Mouse (Mus musculus) hindbrain, embryonic 11.5 days (tissue): ENCODE results near the gene Emp1. TPM values are rescaled to one million over a fixed set of nuclear protein-coding genes. Genes with fewer than 3 reads are reported as not detected.

ENCODE experiments used
- ATAC-seq: fragments of 200-750 bp; cut with Nextera tagmentation; 2 replicates; pipeline ENCODE4 v1.8.0; 2017; ENCODE audit warnings: mild to moderate bottlenecking, moderate TSS enrichment, moderate library complexity; ENCODE audit not compliant: low FRiP score
- DNase-seq: peaks from one replicate; pipeline ENCODE4 v3.0.0-alpha.2; 2015; ENCODE audit warnings: low spot score
- H3K27ac ChIP-seq: fragments of 300-500 bp; sonication (generic); 2 replicates; pipeline ENCODE4 v1.5.1; 2014; ENCODE audit warnings: mild to moderate bottlenecking, low read depth, low read length
- H3K27me3 ChIP-seq: fragments of 300-500 bp; sonication (generic); 2 replicates; pipeline ENCODE4 v1.6.1; 2014; ENCODE audit warnings: mild to moderate bottlenecking, low read length, moderate library complexity, mixed read lengths; ENCODE audit not compliant: control insufficient read depth, insufficient read depth
- H3K36me3 ChIP-seq: fragments of 300-500 bp; sonication (generic); 2 replicates; pipeline ENCODE4 v1.6.1; 2014; ENCODE audit warnings: mild to moderate bottlenecking, low read length, moderate library complexity, mixed read lengths; ENCODE audit not compliant: control insufficient read depth, insufficient read depth
- H3K4me1 ChIP-seq: fragments of 300-500 bp; sonication (generic); replicated peaks from 2 replicates; pipeline ENCODE4 v1.6.1; 2014; ENCODE audit warnings: low read length, mixed read lengths; ENCODE audit not compliant: control insufficient read depth, insufficient read depth
- H3K4me2 ChIP-seq: fragments of 300-500 bp; sonication (generic); replicated peaks from 2 replicates; pipeline ENCODE4 v1.6.1; 2014; ENCODE audit warnings: mild to moderate bottlenecking, low read depth, low read length
- H3K4me3 ChIP-seq: fragments of 300-500 bp; sonication (generic); 2 replicates; pipeline ENCODE4 v1.5.1; 2014; ENCODE audit warnings: low read depth, low read length
- H3K9ac ChIP-seq: fragments of 300-500 bp; sonication (generic); 2 replicates; pipeline ENCODE4 v1.6.1; 2014; ENCODE audit warnings: low read depth, low read length
- H3K9me3 ChIP-seq: fragments of 300-500 bp; sonication (generic); 2 replicates; pipeline ENCODE4 v1.6.1; 2016; ENCODE audit warnings: low read length; ENCODE audit not compliant: control insufficient read depth
- WGBS: fragments of 180-500 bp; shearing (Covaris S2); extraction: QIAGEN DNeasy Blood & Tissue Kit; methylation state at CpG from one replicate; pipeline ENCODE4 v1.1.7; 2014; 5-methylcytosine and 5-hydroxymethylcytosine counted together
- polyA plus RNA-seq: library from polyadenylated mRNA; unstranded; fragments of >200 nt; fragmentation: Nextera tagmentation; extraction: Ambion mirVana; gene quantifications from 2 replicates; pipeline ENCODE4 v1.2.1, GENCODE M21; 2014

The Emp1 gene
- polyA plus RNA-seq, 1 experiment from 2014 or later, result 8.8 TPM

DNA sequence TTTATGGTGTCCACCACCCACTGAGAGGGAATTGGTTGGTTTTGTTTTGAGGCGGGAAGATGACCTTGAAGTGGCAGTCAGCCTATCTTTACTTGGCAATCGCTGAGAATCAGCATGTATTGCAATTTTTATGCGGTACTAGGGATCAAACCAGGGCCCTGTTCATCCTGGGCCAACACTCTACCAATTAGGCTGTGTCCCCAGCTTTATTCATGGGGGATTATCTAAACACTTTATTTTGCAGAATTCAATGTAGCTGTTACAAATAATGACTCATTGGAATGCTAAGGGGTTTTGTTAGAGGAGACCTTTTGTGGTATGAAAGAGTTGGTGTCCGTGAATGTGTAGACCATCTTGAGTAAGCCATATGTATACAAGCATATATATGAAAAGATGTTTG is 9.8 kb upstream of the Emp1 start:
- Histone ChIP-seq H3K27ac (no peak overlapping the region), H3K4me3 (no peak overlapping the region), H3K4me1 (no peaks in the 10 kb centered on the region), H3K36me3 (no peaks in the 10 kb centered on the region), H3K4me2 (no peak overlapping the region), H3K9me3 (no peaks in the 10 kb centered on the region), H3K9ac (no peak overlapping the region), H3K27me3 (no peaks in the 10 kb centered on the region)
- ATAC-seq (no peak), DNase-seq (no peak)
- WGBS, result 81% methylated on average over 4 of the region's 4 CpGs

DNA sequence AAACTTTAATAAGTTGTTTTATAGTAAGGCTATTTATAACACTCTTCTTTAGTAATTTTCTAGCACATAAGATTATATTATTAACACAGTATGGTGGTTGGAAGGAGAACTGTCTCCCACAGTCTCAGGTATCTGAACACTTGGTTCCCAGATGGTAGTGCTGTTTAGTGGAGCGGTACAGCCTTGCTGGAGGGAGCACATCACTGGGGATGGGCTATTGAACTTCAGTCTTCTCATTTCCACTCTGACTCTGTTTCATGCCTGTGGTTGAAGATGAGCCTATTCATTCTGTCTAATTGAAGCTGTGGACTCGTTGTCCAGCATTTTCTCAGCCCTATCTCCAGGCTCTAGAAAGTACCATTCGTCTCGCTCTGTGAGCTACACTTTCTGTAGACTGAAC is 7.4 kb upstream of the Emp1 start:
- no peak overlapping the region for H3K27ac ChIP-seq
- no peak overlapping the region for H3K4me3 ChIP-seq
- H3K27me3 ChIP-seq, result no peaks in the 10 kb centered on the region
- no peak overlapping the region for H3K9ac ChIP-seq
- H3K4me1 ChIP-seq, result no peaks in the 10 kb centered on the region
- 89% methylated on average over 4 of the region's 4 CpGs for WGBS
- H3K36me3 ChIP-seq, result no peaks in the 10 kb centered on the region
- no peaks in the 10 kb centered on the region for H3K9me3 ChIP-seq
- ATAC-seq (no peak), DNase-seq (no peak)
- no peak overlapping the region for H3K4me2 ChIP-seq

DNA sequence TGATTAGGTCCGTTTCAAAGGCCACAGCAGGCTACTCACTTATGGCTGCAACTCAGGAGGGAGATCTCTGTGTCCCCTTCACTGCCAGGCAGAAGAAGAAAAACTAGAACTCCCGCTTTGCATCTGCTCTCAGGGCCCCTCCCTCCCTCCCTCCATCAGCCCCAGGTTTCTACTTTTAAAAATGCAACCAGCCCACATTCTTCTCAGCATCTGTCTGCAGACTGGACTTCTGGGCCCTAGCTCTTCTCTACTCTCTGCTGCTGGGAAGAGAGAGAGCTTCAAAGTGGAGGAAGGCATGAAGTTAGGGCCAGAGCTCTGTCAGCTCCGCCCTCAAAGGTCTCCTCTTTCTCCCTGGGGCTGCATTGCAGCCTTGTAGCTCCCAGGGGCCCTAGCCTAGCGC is 2.0 kb upstream of the Emp1 start:
- 49% methylated on average over 4 of the region's 4 CpGs for WGBS
- H3K9ac ChIP-seq, result no peak overlapping the region
- no peaks in the 10 kb centered on the region for H3K9me3 ChIP-seq
- ATAC-seq, result no peak
- no peaks in the 10 kb centered on the region for H3K27me3 ChIP-seq
- H3K36me3 ChIP-seq, result no peaks in the 10 kb centered on the region
- H3K27ac ChIP-seq, result no peak overlapping the region
- H3K4me2 ChIP-seq, result no peak overlapping the region
- no peak for DNase-seq
- H3K4me3 ChIP-seq, result no peak overlapping the region
- H3K4me1 ChIP-seq, result no peaks in the 10 kb centered on the region

DNA sequence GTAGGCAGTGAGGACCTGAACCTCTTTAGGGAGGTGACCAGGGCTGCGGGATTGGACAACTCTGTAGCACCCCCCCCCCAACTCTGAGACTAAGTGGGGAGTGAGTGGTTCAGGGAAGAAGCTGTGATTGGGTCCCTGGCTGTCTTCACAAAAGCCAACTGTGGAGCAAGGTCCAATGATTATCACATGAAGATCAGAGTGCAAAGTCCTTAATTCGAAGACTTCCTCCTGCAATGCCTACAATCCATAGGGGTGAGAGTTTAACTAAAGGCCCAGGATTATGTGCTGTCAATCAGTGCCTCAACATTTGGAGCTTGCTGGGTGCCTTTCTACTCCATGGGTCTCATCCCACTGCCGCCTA is 267 bp upstream of the Emp1 start:
- H3K9me3 ChIP-seq, result no peaks in the 10 kb centered on the region
- H3K4me3 ChIP-seq, result no peak overlapping the region
- H3K27me3 ChIP-seq, result no peaks in the 10 kb centered on the region
- H3K4me2 ChIP-seq, result no peak overlapping the region
- H3K36me3 ChIP-seq, result no peaks in the 10 kb centered on the region
- no peak for DNase-seq
- no peak overlapping the region for H3K27ac ChIP-seq
- WGBS, result 73% methylated on average over 3 of the region's 3 CpGs
- no peak for ATAC-seq
- no peak overlapping the region for H3K9ac ChIP-seq
- H3K4me1 ChIP-seq, result no peaks in the 10 kb centered on the region

DNA sequence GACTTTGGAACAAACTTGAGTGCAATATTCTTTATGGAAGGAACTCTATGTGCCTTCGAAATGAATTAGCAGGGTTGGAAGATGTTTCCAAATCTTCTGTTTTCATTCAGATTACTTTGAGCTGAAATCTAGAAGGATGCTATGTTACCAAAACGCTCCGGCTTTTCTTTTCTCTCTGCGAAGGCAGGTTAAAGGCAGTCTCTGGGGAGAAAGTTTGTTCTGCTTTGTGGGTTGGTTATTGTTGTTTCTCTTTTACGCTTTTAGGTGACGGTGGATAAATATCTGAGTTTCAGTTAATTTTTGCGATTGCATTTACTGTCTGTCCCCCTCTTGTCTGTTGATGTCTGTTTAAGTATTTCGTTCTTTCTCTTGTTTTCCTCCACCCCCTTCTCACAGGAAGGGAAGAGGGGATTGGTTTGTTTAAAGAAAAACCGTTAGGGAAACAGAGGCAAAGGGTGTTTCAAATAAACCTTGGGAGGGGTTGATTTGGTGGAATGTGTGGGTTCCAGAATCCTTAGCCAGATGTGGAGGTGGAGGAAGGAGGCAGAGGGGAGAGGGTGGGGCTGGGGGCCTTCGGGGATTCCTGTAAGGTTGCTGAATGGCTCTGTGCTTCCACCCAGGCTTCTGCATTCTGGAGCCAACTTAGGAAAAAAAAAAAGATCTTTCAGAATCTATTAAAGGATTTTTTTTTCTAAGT is 1.1 kb downstream of the Emp1 start:
- H3K9me3 ChIP-seq, result no peaks in the 10 kb centered on the region
- no peak for DNase-seq
- ATAC-seq, result no peak
- H3K4me3 ChIP-seq, result no peak overlapping the region
- no peak overlapping the region for H3K9ac ChIP-seq
- WGBS, result 69% methylated on average over 10 of the region's 10 CpGs
- H3K27ac ChIP-seq, result no peak overlapping the region
- H3K36me3 ChIP-seq, result no peaks in the 10 kb centered on the region
- no peak overlapping the region for H3K4me2 ChIP-seq
- no peaks in the 10 kb centered on the region for H3K27me3 ChIP-seq
- H3K4me1 ChIP-seq, result no peaks in the 10 kb centered on the region

DNA sequence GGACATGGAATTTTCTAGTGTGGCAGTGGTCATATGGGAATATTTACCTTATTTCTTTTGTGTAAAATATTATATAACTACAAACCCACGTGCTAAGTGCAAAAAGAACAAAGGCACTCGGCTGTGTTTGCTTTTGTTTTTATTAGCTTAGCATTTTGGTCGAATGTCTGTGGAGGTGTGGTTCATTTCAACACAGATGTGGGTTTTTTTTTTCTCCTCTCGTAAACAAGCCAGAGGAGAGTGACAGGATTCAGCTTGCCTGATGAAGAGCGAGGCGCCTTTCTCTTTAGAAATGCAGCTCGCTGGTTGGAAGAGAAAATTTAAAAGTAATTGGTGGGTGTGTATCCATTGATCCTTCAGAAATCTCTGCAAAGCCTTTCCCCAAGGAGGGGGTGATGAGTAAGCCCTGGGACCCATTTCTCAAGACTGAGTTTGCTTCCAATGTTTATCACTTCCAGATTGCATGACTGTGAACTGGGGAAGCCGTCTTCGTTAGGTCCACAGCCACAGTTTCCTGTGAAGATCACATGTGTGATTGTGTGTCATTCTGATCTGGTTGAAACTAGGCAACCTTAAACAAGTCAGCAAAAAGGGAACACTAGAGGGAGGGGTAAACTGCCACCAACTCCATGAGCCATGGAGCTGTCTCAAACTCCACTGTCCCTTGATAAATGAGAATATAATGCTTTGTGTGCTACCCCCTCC is 1.8 kb downstream of the Emp1 start:
- no peak overlapping the region for H3K4me3 ChIP-seq
- H3K4me1 ChIP-seq, result no peaks in the 10 kb centered on the region
- no peak overlapping the region for H3K9ac ChIP-seq
- H3K27ac ChIP-seq, result no peak overlapping the region
- no peaks in the 10 kb centered on the region for H3K27me3 ChIP-seq
- WGBS, result 42% methylated on average over 9 of the region's 9 CpGs
- H3K9me3 ChIP-seq, result no peaks in the 10 kb centered on the region
- DNase-seq (no peak), ATAC-seq (no peak)
- H3K36me3 ChIP-seq, result no peaks in the 10 kb centered on the region
- H3K4me2 ChIP-seq, result no peak overlapping the region

DNA sequence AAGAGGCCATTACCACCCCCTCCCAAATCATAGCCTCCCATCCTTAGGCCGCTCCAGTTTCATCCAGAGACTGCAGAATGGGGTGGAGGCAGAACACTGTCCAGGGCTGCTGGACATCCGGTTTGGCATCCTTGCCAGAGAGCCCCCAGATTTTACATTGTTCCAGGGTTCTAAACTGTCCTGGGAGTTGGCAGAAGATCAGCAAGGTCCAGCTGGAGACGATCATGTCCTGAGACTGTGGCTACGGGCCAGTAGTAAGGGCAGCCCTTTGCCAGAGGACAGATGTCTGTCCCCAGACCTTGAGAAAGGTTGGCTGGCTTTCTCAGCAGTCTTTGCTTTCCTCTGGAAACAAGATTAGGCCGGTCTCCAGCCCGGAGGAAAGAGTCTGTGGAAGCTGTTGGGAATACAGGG is 2.6 kb downstream of the Emp1 start:
- no peaks in the 10 kb centered on the region for H3K9me3 ChIP-seq
- no peaks in the 10 kb centered on the region for H3K27me3 ChIP-seq
- no peak overlapping the region for H3K4me2 ChIP-seq
- WGBS, result 76% methylated on average over 6 of the region's 6 CpGs
- no peak for ATAC-seq
- no peak overlapping the region for H3K4me3 ChIP-seq
- no peak for DNase-seq
- H3K4me1 ChIP-seq, result no peaks in the 10 kb centered on the region
- no peaks in the 10 kb centered on the region for H3K36me3 ChIP-seq
- no peak overlapping the region for H3K27ac ChIP-seq
- H3K9ac ChIP-seq, result no peak overlapping the region

DNA sequence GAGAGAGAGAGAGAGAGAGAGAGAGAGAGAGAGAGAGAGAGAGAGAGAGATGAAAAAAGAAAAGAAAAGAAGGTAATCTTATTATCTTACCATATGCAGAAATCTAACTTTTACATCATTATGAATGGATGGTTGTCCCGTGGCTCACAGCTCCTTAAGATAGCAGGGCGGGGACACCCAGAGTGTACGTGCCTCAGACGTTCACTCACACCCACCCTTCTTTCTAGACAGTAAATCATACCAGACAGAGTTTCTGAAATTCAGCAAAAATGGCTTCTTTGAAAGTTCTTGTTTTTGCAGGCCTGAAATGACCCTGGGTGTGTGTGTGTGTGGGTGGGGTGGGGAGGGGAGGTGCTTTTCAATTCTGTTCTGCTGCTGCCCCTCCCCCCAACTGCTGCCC is 3.3 kb downstream of the Emp1 start:
- Histone ChIP-seq H3K27ac (no peak overlapping the region), H3K4me2 (no peak overlapping the region), H3K4me1 (no peaks in the 10 kb centered on the region), H3K4me3 (no peak overlapping the region), H3K9ac (no peak overlapping the region), H3K27me3 (no peaks in the 10 kb centered on the region), H3K36me3 (no peaks in the 10 kb centered on the region), H3K9me3 (no peaks in the 10 kb centered on the region)
- WGBS, result 89% methylated on average over 4 of the region's 4 CpGs
- no peak for DNase-seq
- no peak for ATAC-seq

DNA sequence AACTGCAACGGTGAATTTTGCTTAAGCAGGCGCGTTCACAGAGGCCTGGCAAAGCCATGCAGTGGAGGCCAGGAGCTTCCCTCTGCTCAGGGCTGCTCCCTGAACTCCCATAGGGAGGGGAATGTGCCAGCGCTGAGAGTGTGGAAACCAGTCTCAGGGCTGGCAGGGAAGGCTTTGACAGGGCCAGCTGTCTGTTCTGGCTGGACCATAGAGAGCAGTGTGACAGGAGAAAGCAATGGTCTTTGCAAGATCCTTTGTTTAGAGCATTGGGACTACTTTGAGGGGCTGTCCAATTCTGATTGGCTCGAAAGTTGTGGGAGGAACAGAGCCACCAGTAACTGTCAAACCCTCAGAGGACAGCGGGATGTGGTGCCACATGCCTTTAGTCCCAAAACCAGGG is 5.9 kb downstream of the Emp1 start:
- Histone ChIP-seq H3K27me3 (no peaks in the 10 kb centered on the region), H3K4me1 (no peaks in the 10 kb centered on the region), H3K27ac (no peak overlapping the region), H3K36me3 (no peaks in the 10 kb centered on the region), H3K9me3 (no peaks in the 10 kb centered on the region), H3K4me3 (no peak overlapping the region), H3K4me2 (no peak overlapping the region), H3K9ac (0 out of 2 replicates have a peak overlapping the region, but pooled peaks have one; percentile 19)
- DNase-seq (peak; percentile 12), ATAC-seq (peak; percentile 38; the same call in 1 of the 2 replicates)
- 56% methylated on average over 6 of the region's 6 CpGs for WGBS
